Mouse (Mus musculus) intestine, embryonic 16.5 days (tissue): ENCODE results near the gene Mboat1. TPM values are rescaled to one million over a fixed set of nuclear protein-coding genes. Genes with fewer than 3 reads are reported as not detected.

Experiments
- ATAC-seq: fragments of 200-750 bp; cut with Nextera tagmentation; 2 replicates; pipeline ENCODE4 v1.8.0; 2017; ENCODE audit warnings: moderate TSS enrichment, moderate library complexity
- H3K27ac ChIP-seq: fragments of 300-500 bp; sonication (generic); 2 replicates; pipeline ENCODE4 v1.5.1; 2014; ENCODE audit warnings: mild to moderate bottlenecking, low read length
- H3K27me3 ChIP-seq: fragments of 300-500 bp; sonication (generic); replicated peaks from 2 replicates; pipeline ENCODE4 v1.6.1; 2014; ENCODE audit warnings: low read length, control low read depth, mixed read lengths; ENCODE audit not compliant: control insufficient read depth, insufficient read depth
- H3K36me3 ChIP-seq: fragments of 300-500 bp; sonication (generic); 2 replicates; pipeline ENCODE4 v1.6.1; 2014; ENCODE audit warnings: low read length, control low read depth; ENCODE audit not compliant: control insufficient read depth, insufficient read depth
- H3K4me1 ChIP-seq: fragments of 300-500 bp; sonication (generic); 2 replicates; pipeline ENCODE4 v1.6.1; 2014; ENCODE audit warnings: low read length, control low read depth, mixed read lengths; ENCODE audit not compliant: control insufficient read depth, insufficient read depth
- H3K4me2 ChIP-seq: fragments of 300-500 bp; sonication (generic); 2 replicates; pipeline ENCODE4 v1.6.1; 2014; ENCODE audit warnings: low read depth, low read length, control low read depth
- H3K4me3 ChIP-seq: fragments of 300-500 bp; sonication (generic); 2 replicates; pipeline ENCODE4 v1.5.1; 2014; ENCODE audit warnings: mild to moderate bottlenecking, low read length
- H3K9ac ChIP-seq: fragments of 300-500 bp; sonication (generic); 2 replicates; pipeline ENCODE4 v1.6.1; 2014; ENCODE audit warnings: low read depth, low read length
- H3K9me3 ChIP-seq: fragments of 300-500 bp; sonication (generic); 2 replicates; pipeline ENCODE4 v1.6.1; 2016; ENCODE audit warnings: low read length, control low read depth; ENCODE audit not compliant: control insufficient read depth
- WGBS: fragments of 180-500 bp; shearing (Covaris S2); extraction: QIAGEN DNeasy Blood & Tissue Kit; methylation state at CpG from one replicate; pipeline ENCODE4 v1.1.7; 2014; 5-methylcytosine and 5-hydroxymethylcytosine counted together
- polyA plus RNA-seq: library from polyadenylated mRNA; unstranded; fragments of >200 nt; fragmentation: Nextera tagmentation; extraction: Ambion mirVana; gene quantifications from 2 replicates; pipeline ENCODE4 v1.2.1, GENCODE M21; 2015

Mboat1 gene
- polyA plus RNA-seq, 1 experiment from 2014 or later: 44.2 TPM

DNA sequence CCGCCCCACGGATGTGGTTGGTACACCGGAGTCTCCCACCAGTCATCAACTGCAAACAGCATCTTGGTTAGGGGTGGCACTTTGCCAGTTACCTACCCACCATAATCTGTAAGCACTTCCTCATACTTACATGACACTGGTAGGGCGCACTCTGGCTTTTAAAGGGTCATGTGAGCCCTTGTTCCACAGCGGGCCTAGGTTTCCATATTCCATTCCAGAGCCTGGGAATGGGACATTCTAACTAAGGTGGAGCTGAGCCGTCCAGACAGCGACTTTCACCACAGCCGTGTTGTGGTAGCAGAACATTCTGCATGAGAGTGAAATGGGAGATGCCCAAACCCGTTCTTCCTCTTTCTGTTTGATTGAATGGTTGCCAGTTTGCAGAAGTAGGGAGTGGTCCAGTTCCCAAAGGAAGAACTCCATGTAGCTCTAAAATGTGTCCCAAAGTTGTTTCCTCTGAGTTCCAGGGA is 61.8 kb downstream of the Mboat1 start:
- no peak overlapping the region for H3K9ac ChIP-seq
- H3K27me3 ChIP-seq: no peaks in the 10 kb centered on the region
- peaks cover 16% of the 10 kb centered on the region for H3K4me1 ChIP-seq
- H3K27ac ChIP-seq: no peak overlapping the region
- no peak overlapping the region for H3K4me3 ChIP-seq
- H3K9me3 ChIP-seq: no peaks in the 10 kb centered on the region
- no peaks in the 10 kb centered on the region for H3K36me3 ChIP-seq
- no peak for ATAC-seq
- 79% methylated on average over 9 of the region's 9 CpGs for WGBS
- H3K4me2 ChIP-seq: no peak overlapping the region

DNA sequence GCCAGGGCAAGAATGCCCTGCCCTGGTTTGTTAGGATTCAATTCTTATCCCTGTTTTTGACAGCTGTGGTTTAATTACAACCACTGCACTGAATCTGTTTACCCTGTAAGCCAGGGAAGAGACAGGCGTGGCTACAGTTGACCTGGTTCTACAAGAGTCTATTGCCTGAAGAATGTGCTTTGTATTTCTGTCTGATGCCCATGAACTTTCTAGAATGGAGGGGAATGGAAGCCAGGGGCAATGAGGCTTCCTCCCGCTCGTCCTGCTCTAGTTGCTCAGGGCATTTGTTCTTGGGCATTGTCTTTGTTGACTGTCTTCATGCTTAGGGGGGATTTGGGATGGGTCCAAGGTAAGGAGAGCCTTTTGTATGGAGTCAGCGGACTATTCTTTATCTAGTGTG is 63.5 kb downstream of the Mboat1 start:
- Histone ChIP-seq H3K27ac (no peak overlapping the region), H3K4me3 (no peak overlapping the region), H3K9me3 (no peaks in the 10 kb centered on the region), H3K9ac (no peak overlapping the region), H3K4me2 (no peak overlapping the region), H3K27me3 (no peaks in the 10 kb centered on the region), H3K36me3 (no peaks in the 10 kb centered on the region), H3K4me1 (peaks cover 16% of the 10 kb centered on the region)
- 77% methylated on average over 4 of the region's 4 CpGs for WGBS
- no peak for ATAC-seq

DNA sequence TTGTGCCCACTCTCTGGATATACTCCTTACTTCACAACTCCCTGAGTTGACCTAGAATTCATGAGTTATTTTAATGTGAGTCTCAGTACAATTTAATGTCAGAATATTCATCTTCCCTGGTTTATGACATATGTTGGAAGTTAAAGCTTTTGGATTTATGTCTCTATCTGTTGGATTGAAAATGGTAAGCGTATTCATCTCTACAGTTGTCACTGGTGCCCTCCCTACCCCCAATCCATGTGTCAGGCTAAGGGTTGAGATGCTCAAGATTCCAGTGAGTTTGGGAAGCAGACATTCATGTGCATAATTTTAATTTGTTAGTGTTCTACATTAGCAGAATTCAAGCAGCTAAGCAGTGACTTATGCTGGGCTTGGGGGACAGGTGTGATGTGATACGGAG is 64.4 kb downstream of the Mboat1 start:
- Histone ChIP-seq H3K27ac (no peak overlapping the region), H3K9me3 (no peaks in the 10 kb centered on the region), H3K36me3 (no peaks in the 10 kb centered on the region), H3K4me2 (no peak overlapping the region), H3K4me3 (no peak overlapping the region), H3K4me1 (peaks cover 12% of the 10 kb centered on the region), H3K9ac (no peak overlapping the region), H3K27me3 (no peaks in the 10 kb centered on the region)
- no peak for ATAC-seq
- WGBS: 96% methylated on average over 2 of the region's 2 CpGs

DNA sequence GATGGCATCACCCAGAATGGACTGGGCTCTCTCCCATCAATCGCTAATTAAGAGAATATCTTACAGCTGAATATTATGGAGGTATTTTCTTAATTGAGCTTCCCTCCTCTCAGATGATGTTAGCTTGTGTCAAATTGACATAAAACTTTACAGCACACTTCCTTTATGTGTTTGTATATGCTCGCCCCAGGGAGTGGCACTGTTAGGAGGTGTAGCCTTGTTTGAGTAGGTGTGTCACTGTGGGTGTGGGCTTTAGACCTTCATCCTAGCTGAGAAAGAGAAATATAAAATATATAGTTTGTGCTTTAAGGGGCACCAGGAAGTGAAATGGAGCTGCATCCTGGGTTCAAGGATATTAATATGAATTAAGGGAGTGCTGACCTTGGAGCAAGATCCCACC is 66.7 kb downstream of the Mboat1 start:
- Histone ChIP-seq H3K4me3 (no peak overlapping the region), H3K27me3 (no peaks in the 10 kb centered on the region), H3K36me3 (no peaks in the 10 kb centered on the region), H3K27ac (no peak overlapping the region), H3K9ac (no peak overlapping the region), H3K4me2 (no peak overlapping the region), H3K9me3 (no peaks in the 10 kb centered on the region), H3K4me1 (peaks cover 11% of the 10 kb centered on the region)
- peak; percentile 76 for ATAC-seq
- WGBS: 79% methylated on average over 2 of the region's 2 CpGs

DNA sequence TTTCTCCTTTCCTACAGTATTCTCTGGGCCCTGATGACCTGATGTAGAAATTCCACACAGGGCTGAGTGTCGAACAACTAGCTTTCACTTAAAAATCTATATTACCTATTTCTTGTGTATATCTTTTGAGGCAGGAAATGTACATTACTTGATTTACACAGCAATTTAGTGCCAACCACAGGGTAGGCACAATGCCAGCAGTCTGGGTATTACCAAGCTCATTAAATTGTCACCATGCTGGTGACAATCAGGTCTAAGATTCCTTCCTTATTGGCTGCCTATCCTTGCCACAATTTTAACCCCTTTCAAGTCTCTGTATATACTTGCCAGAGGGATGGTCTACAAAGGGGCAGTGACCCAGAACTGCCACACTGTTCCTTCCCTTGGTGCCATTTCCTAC is 71.9 kb downstream of the Mboat1 start:
- WGBS: 70% methylated on average over 1 of the region's 1 CpGs
- no peak overlapping the region for H3K4me3 ChIP-seq
- H3K4me1 ChIP-seq: no peaks in the 10 kb centered on the region
- no peaks in the 10 kb centered on the region for H3K27me3 ChIP-seq
- no peaks in the 10 kb centered on the region for H3K9me3 ChIP-seq
- ATAC-seq: no peak
- no peaks in the 10 kb centered on the region for H3K36me3 ChIP-seq
- no peak overlapping the region for H3K4me2 ChIP-seq
- H3K27ac ChIP-seq: no peak overlapping the region
- no peak overlapping the region for H3K9ac ChIP-seq

DNA sequence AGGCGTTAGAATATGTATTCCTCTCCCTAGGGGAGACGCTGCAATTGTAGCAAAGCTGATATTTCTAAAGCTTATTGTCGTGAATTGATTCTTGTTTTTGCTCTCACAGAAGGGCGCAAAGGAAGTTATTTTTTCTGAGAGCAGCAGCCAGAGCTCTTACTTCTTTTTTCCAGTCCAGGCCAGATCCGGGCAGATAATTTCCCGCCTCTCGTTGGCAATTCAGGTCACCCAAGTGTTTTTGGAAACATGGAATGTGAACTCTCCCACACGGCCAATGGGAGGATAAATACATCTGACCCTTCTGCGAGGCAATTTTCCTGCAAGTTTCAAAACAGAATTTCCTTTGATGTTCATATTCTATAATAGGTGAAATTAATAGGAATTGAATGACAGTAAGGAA is 77.0 kb downstream of the Mboat1 start:
- Histone ChIP-seq H3K27me3 (no peaks in the 10 kb centered on the region), H3K9ac (no peak overlapping the region), H3K27ac (no peak overlapping the region), H3K4me2 (no peak overlapping the region), H3K9me3 (no peaks in the 10 kb centered on the region), H3K36me3 (no peaks in the 10 kb centered on the region), H3K4me3 (no peak overlapping the region), H3K4me1 (no peaks in the 10 kb centered on the region)
- 71% methylated on average over 9 of the region's 9 CpGs for WGBS
- ATAC-seq: no peak

DNA sequence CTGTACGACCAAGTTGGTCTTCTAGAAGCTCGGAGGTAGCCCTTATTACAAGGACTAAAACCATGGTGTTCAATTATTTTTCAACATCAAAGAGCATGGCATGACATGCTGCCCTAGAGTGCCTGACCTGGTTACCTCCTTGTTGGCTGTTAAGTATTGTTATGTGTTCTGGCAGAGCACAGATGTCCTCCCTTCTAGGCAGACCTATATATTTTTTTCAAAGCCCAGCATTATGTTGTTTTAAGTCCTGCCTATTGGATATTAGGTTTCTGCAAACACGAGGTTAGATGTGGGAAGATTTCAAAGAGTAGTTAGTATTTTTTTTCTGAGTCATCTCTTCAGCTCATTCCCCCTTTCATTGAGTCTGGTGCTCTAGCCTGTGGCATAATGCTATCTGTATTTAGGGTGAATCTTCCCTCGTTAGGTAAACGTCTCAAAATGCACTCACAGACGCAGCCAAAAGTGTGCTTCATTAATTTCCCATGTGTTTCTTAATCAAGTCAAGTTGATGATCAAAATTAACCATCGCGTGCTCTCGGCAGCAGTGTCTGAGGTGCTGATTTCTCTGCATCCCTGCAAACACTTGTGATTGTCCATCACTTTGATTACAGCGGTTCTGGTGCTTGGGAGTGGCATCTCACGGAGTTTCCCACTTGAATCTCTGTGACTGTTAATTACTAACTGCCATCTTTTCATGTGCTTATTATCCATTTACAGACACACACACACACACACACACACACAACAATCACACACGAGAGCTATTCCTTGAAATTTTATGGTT is 81.5 kb downstream of the Mboat1 start:
- no peak for ATAC-seq
- H3K9me3 ChIP-seq: no peaks in the 10 kb centered on the region
- no peak overlapping the region for H3K4me3 ChIP-seq
- H3K4me2 ChIP-seq: no peak overlapping the region
- H3K4me1 ChIP-seq: peaks cover 3% of the 10 kb centered on the region; the same call in 1 of the 2 replicates
- no peaks in the 10 kb centered on the region for H3K36me3 ChIP-seq
- H3K27ac ChIP-seq: no peak overlapping the region
- no peak overlapping the region for H3K9ac ChIP-seq
- 80% methylated on average over 12 of the region's 12 CpGs for WGBS
- H3K27me3 ChIP-seq: no peaks in the 10 kb centered on the region

DNA sequence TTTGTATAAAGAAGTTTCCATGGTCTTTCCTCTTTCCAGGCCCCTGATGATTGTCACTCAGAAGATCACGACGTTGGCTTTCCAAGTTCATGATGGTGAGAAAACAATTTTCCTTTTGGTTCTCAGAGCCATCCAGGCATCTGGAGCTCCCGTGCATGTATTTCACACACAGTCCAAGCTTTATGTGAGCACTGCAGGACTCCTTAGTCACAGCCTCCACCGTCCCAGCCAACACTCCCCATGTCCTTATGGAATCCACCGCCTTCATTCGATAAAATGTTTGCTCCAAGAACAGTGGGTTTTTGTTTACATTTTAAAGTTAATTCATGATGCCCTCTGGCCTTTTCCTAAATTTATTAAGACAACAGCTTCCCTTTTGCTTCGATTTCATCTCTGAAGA is 83.3 kb downstream of the Mboat1 start:
- H3K4me1 ChIP-seq: peaks cover 3% of the 10 kb centered on the region; the same call in 1 of the 2 replicates
- ATAC-seq: no peak
- H3K4me2 ChIP-seq: no peak overlapping the region
- no peak overlapping the region for H3K9ac ChIP-seq
- no peak overlapping the region for H3K27ac ChIP-seq
- no peaks in the 10 kb centered on the region for H3K27me3 ChIP-seq
- peaks cover 4% of the 10 kb centered on the region; the same call in 1 of the 2 replicates for H3K36me3 ChIP-seq
- no peaks in the 10 kb centered on the region for H3K9me3 ChIP-seq
- WGBS: 73% methylated on average over 7 of the region's 7 CpGs
- no peak overlapping the region for H3K4me3 ChIP-seq

DNA sequence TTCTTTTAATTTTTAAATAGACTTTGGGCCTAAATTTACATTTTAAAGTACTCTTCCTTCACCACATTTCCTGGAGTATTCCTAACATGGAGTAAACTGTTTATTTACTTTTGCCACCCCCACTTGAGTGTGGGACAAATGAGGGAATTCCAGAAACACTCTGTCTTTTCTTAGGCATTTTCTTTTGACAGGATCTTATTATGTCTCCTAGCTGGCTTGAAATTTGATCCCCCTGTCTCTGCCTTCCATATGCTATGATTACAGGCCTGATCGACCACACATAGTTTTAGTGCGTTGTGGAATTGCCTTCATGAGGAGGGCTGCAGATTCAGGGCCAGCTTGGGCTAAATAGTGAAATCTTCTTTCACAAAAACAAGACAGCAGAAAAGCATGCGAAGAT is 85.0 kb downstream of the Mboat1 start:
- WGBS: 37% methylated on average over 3 of the region's 3 CpGs
- H3K4me1 ChIP-seq: peaks cover 3% of the 10 kb centered on the region; the same call in 1 of the 2 replicates
- H3K27me3 ChIP-seq: no peaks in the 10 kb centered on the region
- no peak overlapping the region for H3K4me2 ChIP-seq
- no peak overlapping the region for H3K4me3 ChIP-seq
- peak overlapping the region; percentile 23; the same call in 1 of the 2 replicates for H3K27ac ChIP-seq
- H3K9me3 ChIP-seq: no peaks in the 10 kb centered on the region
- ATAC-seq: no peak
- H3K9ac ChIP-seq: no peak overlapping the region
- peaks cover 5% of the 10 kb centered on the region; the same call in 1 of the 2 replicates for H3K36me3 ChIP-seq
